Mouse (Mus musculus) heart, adult 2 months (tissue): ENCODE data around the gene Aldh1l1.

Source experiments
- CTCF ChIP-seq: fragments of 200-600 bp; IDR thresholded peaks from 2 replicates; pipeline ENCODE4 v1.8.1; 2022; ENCODE audit warnings: antibody characterized with exemption, mild to moderate bottlenecking, moderate library complexity
- EP300 ChIP-seq: fragments of 200-500 bp; IDR thresholded peaks from 2 replicates; pipeline ENCODE4 v1.6.1; 2011; ENCODE audit warnings: low read depth, low read length, control low read depth; ENCODE audit not compliant: insufficient read depth

- no peak for TF ChIP-seq CTCF
- TF ChIP-seq EP300: no peak
Measured at GRCm38 (mm10) chr6:90473630-90474360, 12.4 kb upstream of the Aldh1l1 start.
